ENCODE assay signal across 12 mouse cellular contexts in genomic region chr10:96077480-96078066, GRCm38 (mm10). TPM values are rescaled to one million over a fixed set of nuclear protein-coding genes. Genes with fewer than 3 reads are reported as not detected.
DNase-seq lines count a peak whose midpoint lies in the region; ATAC-seq lines count a peak whose summit lies in the region.
"Not testable (repeated sequence)": the region's sequence is repeated elsewhere in the genome, so short reads cannot be mapped to it uniquely, and the experiment has no call there.
"Had no signal": no experiment of that assay in that cellular context is flagged by ENCODE, and none has a peak within 500 bp of the region (broad histone marks: within the 10 kb centered on the region; RNA-seq: fewer than 3 reads in every experiment).

No protein-coding gene starts in this region.

- DNase-seq in intestine, embryonic 14.5 days (ENCODE audit: low spot score), result not testable (repeated sequence)

- WGBS in forebrain, embryonic 12.5 days, result 91% methylated on average over 6 of the region's 6 CpGs
- WGBS in heart, embryonic 15.5 days, result 89% methylated on average over 6 of the region's 6 CpGs
- WGBS in intestine, embryonic 14.5 days, result 85% methylated on average over 6 of the region's 6 CpGs
- 73% methylated on average over 6 of the region's 6 CpGs for WGBS in limb, embryonic 15.5 days
- 86% methylated on average over 6 of the region's 6 CpGs for WGBS in neural tube, embryonic 12.5 days

- H3K36me3 ChIP-seq in forebrain, embryonic 12.5 days (replicated peaks); heart, embryonic 15.5 days; intestine, embryonic 14.5 days (ENCODE audit: control insufficient read depth, insufficient read depth, low read length); limb, embryonic 15.5 days; neural tube, embryonic 12.5 days: not testable (repeated sequence)

- H3K4me2 ChIP-seq in forebrain, embryonic 12.5 days; heart, embryonic 15.5 days; intestine, embryonic 14.5 days (ENCODE audit: low read length); limb, embryonic 15.5 days; neural tube, embryonic 12.5 days (replicated peaks): not testable (repeated sequence)

- H3K27ac ChIP-seq in forebrain, embryonic 12.5 days; heart, embryonic 15.5 days; intestine, embryonic 14.5 days (ENCODE audit: low read depth); limb, embryonic 15.5 days; neural tube, embryonic 12.5 days: not testable (repeated sequence)

- H3K9ac ChIP-seq in forebrain, embryonic 12.5 days; heart, embryonic 15.5 days; intestine, embryonic 14.5 days (ENCODE audit: low read length); limb, embryonic 15.5 days; neural tube, embryonic 12.5 days: not testable (repeated sequence)

- not testable (repeated sequence) for H3K4me1 ChIP-seq in forebrain, embryonic 12.5 days; heart, embryonic 15.5 days (replicated peaks); intestine, embryonic 14.5 days (replicated peaks; ENCODE audit: control insufficient read depth, insufficient read depth, low read length); limb, embryonic 15.5 days; neural tube, embryonic 12.5 days

- peak; percentile 100 for ATAC-seq in activated CD4-positive, CD25-positive, alpha-beta regulatory T cell, adult 4 months
- peak; percentile 100 for ATAC-seq in forebrain, embryonic 12.5 days (ENCODE audit: low FRiP score)
- ATAC-seq in heart, embryonic 15.5 days (replicated peaks; ENCODE audit: insufficient number of reproducible peaks, insufficient read depth, low FRiP score, low read depth), result peak; percentile 100
- peak; percentile 100 for ATAC-seq in intestine, embryonic 14.5 days (replicated peaks; ENCODE audit: low FRiP score, low TSS enrichment, low read depth)
- ATAC-seq in limb, embryonic 15.5 days (ENCODE audit: insufficient number of reproducible peaks, low FRiP score, low TSS enrichment, low read depth), result peak; percentile 100
- ATAC-seq in megakaryocyte, adult 5-6 weeks (ENCODE audit: poor library complexity, severe bottlenecking), result peak; percentile 97
- peak; percentile 100 for ATAC-seq in neural tube, embryonic 12.5 days (ENCODE audit: low FRiP score, low read depth)

- not testable (repeated sequence) for H3K27me3 ChIP-seq in forebrain, embryonic 12.5 days; heart, embryonic 15.5 days; intestine, embryonic 14.5 days (replicated peaks; ENCODE audit: control insufficient read depth, insufficient read depth, low read length); limb, embryonic 15.5 days; neural tube, embryonic 12.5 days (replicated peaks)

- not testable (repeated sequence) for H3K9me3 ChIP-seq in forebrain, embryonic 12.5 days; heart, embryonic 15.5 days (replicated peaks); intestine, embryonic 14.5 days (ENCODE audit: control insufficient read depth, low read length); limb, embryonic 15.5 days; neural tube, embryonic 12.5 days

- H3K4me3 ChIP-seq in forebrain, embryonic 12.5 days (replicated peaks); heart, embryonic 15.5 days; intestine, embryonic 14.5 days (ENCODE audit: low read depth, low read length); limb, embryonic 15.5 days; neural tube, embryonic 12.5 days: not testable (repeated sequence)

RNA-seq across cellular contexts. Expression of gene Gm5426, which starts 58.8 kb away (rescaled TPM):
- polyA plus RNA-seq in activated CD4-positive, CD25-positive, alpha-beta regulatory T cell, adult 4 months (2017; shearing (Covaris generic)), result 1 to 10 TPM in 1 of 2 experiments, not detected in 1; 1.5 TPM
- not detected in 2 replicates for polyA plus RNA-seq in forebrain, embryonic 12.5 days (2016; fragmentation: Nextera tagmentation; extraction: Ambion mirVana)
- polyA plus RNA-seq in heart, embryonic 15.5 days (2015; fragmentation: Nextera tagmentation; extraction: Ambion mirVana), result not detected in 2 replicates
- polyA plus RNA-seq in intestine, embryonic 14.5 days (2014; fragmentation: Nextera tagmentation; extraction: Ambion mirVana), result not detected in 2 replicates
- polyA plus RNA-seq in limb, embryonic 15.5 days (2015; fragmentation: Nextera tagmentation; extraction: Ambion mirVana), result not detected in 2 replicates
- not detected in 2 replicates for total RNA-seq in megakaryocyte, adult 5-6 weeks (2015)
- not detected in 2 replicates for total RNA-seq in megakaryocyte, adult 5-6 weeks (2017)
- polyA plus RNA-seq in neural tube, embryonic 12.5 days (2016; fragmentation: Nextera tagmentation; extraction: Ambion mirVana), result not detected in 2 replicates
- total RNA-seq: left cerebral cortex, adult 18-20 months had no signal
- polyA plus RNA-seq: cerebellum, adult 2 months; large intestine, adult 2 months; testis, adult 2 months; urinary bladder, adult 2 months had no signal
